Mouse (Mus musculus) ES-Bruce4 (cell line): ENCODE results near the gene Boll. TPM values are rescaled to one million over a fixed set of nuclear protein-coding genes. Genes with fewer than 3 reads are reported as not detected.

Source experiments
- H3K27ac ChIP-seq: 2 replicates; pipeline ENCODE4 v1.5.1; 2012; ENCODE audit warnings: low read length, inconsistent platforms; ENCODE audit not compliant: insufficient read depth
- H3K27me3 ChIP-seq: 2 replicates; pipeline ENCODE4 v1.6.1; 2012; ENCODE audit warnings: mild to moderate bottlenecking, low read length, inconsistent platforms; ENCODE audit not compliant: control insufficient read depth, poor library complexity, insufficient read depth, severe bottlenecking
- H3K36me3 ChIP-seq: 2 replicates; pipeline ENCODE4 v1.6.1; 2012; ENCODE audit warnings: inconsistent platforms, mild to moderate bottlenecking, low read length, moderate library complexity; ENCODE audit not compliant: control insufficient read depth, poor library complexity, insufficient read depth, severe bottlenecking
- H3K4me1 ChIP-seq: one replicate; pipeline ENCODE4 v1.8.1; 2011; ENCODE audit warnings: low read length; ENCODE audit not compliant: control insufficient read depth, insufficient read depth
- H3K4me3 ChIP-seq: 2 replicates; pipeline ENCODE4 v1.5.1; 2011; ENCODE audit warnings: low read depth, mild to moderate bottlenecking, low read length
- H3K9ac ChIP-seq: 2 replicates; pipeline ENCODE4 v1.6.1; 2012; ENCODE audit warnings: low read depth, mild to moderate bottlenecking, inconsistent platforms; ENCODE audit not compliant: poor library complexity, severe bottlenecking
- H3K9me3 ChIP-seq: replicated peaks from 2 replicates; pipeline ENCODE4 v1.6.1; 2012; ENCODE audit warnings: mild to moderate bottlenecking, low read length, inconsistent platforms; ENCODE audit not compliant: control insufficient read depth, poor library complexity, insufficient read depth, severe bottlenecking
- CTCF ChIP-seq: IDR thresholded peaks from one replicate; pipeline ENCODE4 v1.8.1; 2011; ENCODE audit warnings: low read depth, low read length
- EP300 ChIP-seq: IDR thresholded peaks from 2 replicates; pipeline ENCODE4 v1.6.1; 2011; ENCODE audit warnings: low read depth, low read length; ENCODE audit not compliant: insufficient read depth
- POLR2A ChIP-seq: IDR thresholded peaks from one replicate; pipeline ENCODE4 v1.8.1; 2011; ENCODE audit warnings: low read length; ENCODE audit not compliant: insufficient read depth
- polyA plus RNA-seq: library from polyadenylated mRNA; stranded (reverse); fragments of >200 nt; gene quantifications from 2 replicates; pipeline ENCODE4 v1.2.4, GENCODE M21; 2011; ENCODE audit warnings: low read depth; ENCODE audit not compliant: missing spikeins, insufficient read depth, insufficient read length

The Boll gene
- polyA plus RNA-seq, 1 experiment: 1.8 TPM

DNA sequence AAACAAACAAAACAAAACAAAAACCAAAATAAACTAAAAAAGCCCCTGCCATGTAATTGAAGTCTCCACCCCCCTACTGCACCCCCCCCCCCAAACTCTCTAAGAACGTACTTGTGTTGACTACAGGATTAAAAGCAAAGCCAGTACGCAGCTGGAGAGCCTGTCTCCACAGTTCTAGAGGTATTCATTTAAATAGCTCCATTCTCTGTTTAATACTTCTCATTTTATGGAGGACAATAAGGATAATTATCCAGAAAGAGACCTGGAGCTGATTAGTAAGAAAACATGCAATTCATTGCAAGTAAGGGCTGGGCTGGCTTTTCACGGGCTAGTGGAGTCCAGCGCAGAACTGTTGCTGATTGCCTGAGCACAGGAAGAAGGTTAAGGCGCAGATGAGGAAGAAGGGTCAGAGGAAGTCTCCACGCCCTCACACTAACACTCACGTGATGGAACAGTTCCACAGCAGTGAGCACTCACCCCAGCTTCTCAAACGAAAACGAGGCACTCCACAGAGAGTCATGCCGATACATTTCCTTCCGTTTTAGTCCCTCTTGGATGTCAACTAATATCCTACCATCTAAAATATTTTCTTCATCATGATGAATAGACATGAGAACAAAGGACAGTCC lies 148.0 kb downstream of the Boll start:
- TF ChIP-seq POLR2A (no peak), EP300 (no peak), CTCF (no peak)
- no peaks in the 10 kb centered on the region for H3K27me3 ChIP-seq
- no peak overlapping the region for H3K4me3 ChIP-seq

DNA sequence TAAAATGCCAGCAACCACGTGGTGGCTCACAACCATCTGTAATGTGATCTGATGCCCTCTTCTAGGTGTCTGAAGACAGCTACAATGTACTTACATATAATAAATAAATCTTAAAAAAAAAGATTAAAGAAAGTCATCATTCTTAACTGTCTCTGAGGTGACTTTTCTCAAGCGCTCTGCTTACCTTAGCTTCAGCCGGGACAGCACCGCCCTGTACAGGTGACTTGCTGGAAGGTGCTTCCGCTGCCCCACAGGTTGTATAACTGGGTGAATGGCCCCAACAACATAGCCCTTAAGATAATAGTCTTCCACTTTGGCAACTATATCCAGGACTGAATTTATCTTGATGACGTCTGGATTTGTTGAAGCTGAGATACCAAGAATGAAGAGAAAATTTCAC lies 149.3 kb downstream of the Boll start:
- Histone ChIP-seq H3K36me3 (no peaks in the 10 kb centered on the region), H3K27ac (no peak overlapping the region), H3K27me3 (no peaks in the 10 kb centered on the region), H3K4me1 (peaks cover 5% of the 10 kb centered on the region), H3K9ac (no peak overlapping the region), H3K4me3 (no peak overlapping the region), H3K9me3 (no peaks in the 10 kb centered on the region)
- no peak for TF ChIP-seq CTCF
- TF ChIP-seq EP300: no peak
- TF ChIP-seq POLR2A: no peak

More for the DNA sequence above, 148.0 kb downstream of the Boll start:
- H3K4me1 ChIP-seq: peaks cover 5% of the 10 kb centered on the region
- H3K27ac ChIP-seq: no peak overlapping the region
- H3K9ac ChIP-seq: no peak overlapping the region
- no peaks in the 10 kb centered on the region for H3K9me3 ChIP-seq
- H3K36me3 ChIP-seq: no peaks in the 10 kb centered on the region

- H3K9me3 ChIP-seq: no peaks in the 10 kb centered on the region
- no peak overlapping the region for H3K9ac ChIP-seq
- no peak overlapping the region for H3K4me3 ChIP-seq
- H3K27me3 ChIP-seq: no peaks in the 10 kb centered on the region
- H3K27ac ChIP-seq: no peak overlapping the region
- TF ChIP-seq POLR2A: no peak
- no peak for TF ChIP-seq EP300
- no peak for TF ChIP-seq CTCF
- peaks cover 5% of the 10 kb centered on the region for H3K4me1 ChIP-seq
- no peaks in the 10 kb centered on the region for H3K36me3 ChIP-seq
Measured at GRCm38 (mm10) chr1:55213475-55213874, 149.8 kb downstream of the Boll start.

GRCm38 (mm10) chr1:55212771-55213170 lies 150.5 kb downstream of the Boll start:
- H3K36me3 ChIP-seq: no peaks in the 10 kb centered on the region
- H3K27ac ChIP-seq: no peak overlapping the region
- no peak overlapping the region for H3K4me3 ChIP-seq
- H3K9ac ChIP-seq: no peak overlapping the region
- peaks cover 5% of the 10 kb centered on the region for H3K4me1 ChIP-seq
- H3K9me3 ChIP-seq: no peaks in the 10 kb centered on the region
- no peaks in the 10 kb centered on the region for H3K27me3 ChIP-seq
- TF ChIP-seq POLR2A (no peak), CTCF (no peak), EP300 (no peak)

DNA sequence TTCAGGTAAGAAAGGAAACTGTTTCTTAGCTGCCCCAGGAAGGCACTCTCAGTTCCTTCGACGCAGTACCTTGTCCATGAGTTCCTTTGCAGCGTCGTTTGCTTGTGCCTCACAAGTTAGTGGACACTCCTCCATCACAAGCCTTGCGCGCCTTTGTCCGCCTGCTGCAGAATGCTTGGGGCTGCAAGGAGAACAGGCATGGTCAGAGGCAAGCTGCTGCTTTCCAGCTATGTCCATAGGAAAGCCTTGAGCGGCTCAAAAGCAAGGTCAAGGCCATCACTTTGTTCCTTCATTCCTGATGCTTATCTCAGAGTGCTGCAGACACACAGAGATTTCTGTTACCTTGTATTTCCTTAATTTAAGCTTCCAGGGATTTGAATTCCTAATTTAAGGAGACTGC lies 152.2 kb downstream of the Boll start:
- no peak overlapping the region for H3K27ac ChIP-seq
- H3K9me3 ChIP-seq: no peaks in the 10 kb centered on the region
- no peaks in the 10 kb centered on the region for H3K36me3 ChIP-seq
- no peak overlapping the region for H3K9ac ChIP-seq
- no peaks in the 10 kb centered on the region for H3K27me3 ChIP-seq
- H3K4me1 ChIP-seq: peaks cover 7% of the 10 kb centered on the region
- no peak for TF ChIP-seq POLR2A
- no peak for TF ChIP-seq CTCF
- no peak for TF ChIP-seq EP300
- H3K4me3 ChIP-seq: no peak overlapping the region

DNA sequence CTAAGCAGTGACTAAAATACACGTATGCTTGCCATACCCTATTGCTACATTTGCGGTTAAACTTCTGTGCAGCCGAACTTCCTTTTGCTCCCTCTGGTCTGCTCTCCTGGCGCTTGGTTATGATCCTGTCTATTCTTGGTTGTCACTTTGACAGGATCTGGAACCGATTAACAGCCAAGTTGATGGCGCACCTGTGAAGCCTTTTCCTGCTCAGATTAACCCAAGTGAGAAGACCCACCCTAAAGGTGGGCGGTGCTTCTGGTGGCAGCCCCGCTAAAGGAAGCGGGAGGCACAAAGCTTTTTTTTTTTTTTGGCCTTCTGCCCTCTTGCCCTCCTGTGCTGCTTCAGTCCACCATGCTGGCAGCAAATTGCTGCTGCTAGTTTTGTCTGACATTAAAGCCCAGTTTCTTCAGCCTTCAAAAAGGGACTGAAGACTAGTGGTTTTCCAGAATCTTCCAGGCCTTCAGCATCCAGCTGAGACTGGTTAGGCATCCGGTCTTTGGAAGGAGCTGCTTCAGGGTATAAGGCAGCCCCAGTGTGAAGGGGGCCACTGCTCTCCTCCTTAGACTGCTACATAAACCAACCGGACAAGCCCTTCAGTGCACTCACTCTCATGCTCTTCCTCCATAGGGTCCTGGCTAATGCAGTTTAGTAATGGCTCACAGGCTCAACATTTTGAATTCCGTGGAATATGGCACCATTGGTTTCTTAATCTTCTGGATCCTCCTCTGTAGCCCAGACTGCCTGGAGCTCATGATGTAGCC lies 152.9 kb downstream of the Boll start:
- H3K36me3 ChIP-seq: no peaks in the 10 kb centered on the region
- H3K9me3 ChIP-seq: no peaks in the 10 kb centered on the region
- TF ChIP-seq CTCF (no peak), POLR2A (no peak), EP300 (no peak)
- no peak overlapping the region for H3K27ac ChIP-seq
- no peak overlapping the region for H3K9ac ChIP-seq
- H3K4me1 ChIP-seq: peaks cover 9% of the 10 kb centered on the region
- H3K27me3 ChIP-seq: no peaks in the 10 kb centered on the region
- no peak overlapping the region for H3K4me3 ChIP-seq
